Mouse (Mus musculus): ENCODE measurements around the gene Qsox1.

Gene Qsox1

DNA sequence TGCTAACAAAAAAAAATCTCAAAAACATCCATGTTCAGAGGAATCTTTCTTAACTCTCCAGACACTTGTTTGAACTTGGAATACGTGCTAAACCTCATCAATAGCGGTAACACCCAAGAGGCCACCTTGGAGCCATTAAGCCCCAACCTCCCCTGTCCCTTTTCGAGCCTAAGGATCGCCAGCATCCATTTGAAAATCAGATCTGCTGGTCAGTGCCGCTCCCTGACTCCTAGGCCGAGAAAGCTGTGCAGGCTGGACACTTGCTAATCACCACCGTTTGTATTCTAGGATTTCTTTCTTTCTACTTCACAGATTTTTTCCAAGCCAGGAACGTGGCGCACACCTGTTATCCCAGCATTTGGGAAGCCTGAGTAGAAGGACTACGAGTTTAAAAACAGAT is 84.9 kb downstream of the Qsox1 start:
- in situ Hi-C loops (cut with MboI; ENCODE audit: low pct_unique_long_range_greater_than_20kb in 1 of 2, low sequenced_read_pairs in 2 of 2, unreplicated experiment in 1 of 2): loop anchor here in 1 of 2 experiments (25.0 kb wide), 2 partner anchors 491 to 641 kb away; partner anchors contain the start of genes BC034090 and Ier5

All from mouse embryonic stem cell (cell line).